Mouse (Mus musculus) bone marrow macrophage, adult 2 months (primary cell): ENCODE data around the gene Cacng5.

Source experiments
- CTCF ChIP-seq: IDR thresholded peaks from 2 replicates; pipeline ENCODE4 v1.5.1; 2012; ENCODE audit warnings: low read depth, mild to moderate bottlenecking, low read length, moderate library complexity
- POLR2A ChIP-seq: IDR thresholded peaks from 2 replicates; pipeline ENCODE4 v1.6.1; 2012; ENCODE audit warnings: mild to moderate bottlenecking, low read depth, low read length, borderline replicate concordance

- TF ChIP-seq CTCF = peak; percentile 68; the same call in 1 of the 2 replicates
- no peak for TF ChIP-seq POLR2A
Observed at GRCm38 (mm10) chr11:107865128-107865527, 49.7 kb downstream of the Cacng5 start.
